Mouse (Mus musculus) limb, embryonic 10.5 days (tissue): ENCODE measurements at regions not wholly inside any gene's neighbourhood (a gene's known extent, or its start where the extent isn't known, plus 50 kb on each side); places are given as distances from the start of the nearest gene placed in this dataset.

ENCODE experiments used
- DNase-seq: peaks from one replicate; pipeline ENCODE4 v3.0.0-alpha.2; 2017; ENCODE audit warnings: low spot score
- H3K27ac ChIP-seq: fragments of 300-500 bp; sonication (generic); 2 replicates; pipeline ENCODE4 v1.5.1; 2016; ENCODE audit warnings: mild to moderate bottlenecking
- H3K27me3 ChIP-seq: fragments of 300-500 bp; sonication (generic); 2 replicates; pipeline ENCODE4 v1.6.1; 2016; ENCODE audit warnings: low read depth, mild to moderate bottlenecking; ENCODE audit not compliant: poor library complexity, severe bottlenecking
- H3K36me3 ChIP-seq: fragments of 300-500 bp; sonication (generic); 2 replicates; pipeline ENCODE4 v1.6.1; 2016; ENCODE audit warnings: mild to moderate bottlenecking, moderate library complexity
- H3K4me1 ChIP-seq: fragments of 300-500 bp; sonication (generic); 2 replicates; pipeline ENCODE4 v1.6.1; 2016
- H3K4me3 ChIP-seq: fragments of 300-500 bp; sonication (generic); 2 replicates; pipeline ENCODE4 v1.5.1; 2016; ENCODE audit warnings: mild to moderate bottlenecking, moderate library complexity
- H3K9me3 ChIP-seq: fragments of 300-500 bp; sonication (generic); replicated peaks from 2 replicates; pipeline ENCODE4 v1.6.1; 2016; ENCODE audit warnings: mild to moderate bottlenecking
- WGBS: fragments of 180-500 bp; shearing (Covaris S2); methylation state at CpG from one replicate; pipeline ENCODE4 v1.1.7; 2016; 5-methylcytosine and 5-hydroxymethylcytosine counted together

DNA sequence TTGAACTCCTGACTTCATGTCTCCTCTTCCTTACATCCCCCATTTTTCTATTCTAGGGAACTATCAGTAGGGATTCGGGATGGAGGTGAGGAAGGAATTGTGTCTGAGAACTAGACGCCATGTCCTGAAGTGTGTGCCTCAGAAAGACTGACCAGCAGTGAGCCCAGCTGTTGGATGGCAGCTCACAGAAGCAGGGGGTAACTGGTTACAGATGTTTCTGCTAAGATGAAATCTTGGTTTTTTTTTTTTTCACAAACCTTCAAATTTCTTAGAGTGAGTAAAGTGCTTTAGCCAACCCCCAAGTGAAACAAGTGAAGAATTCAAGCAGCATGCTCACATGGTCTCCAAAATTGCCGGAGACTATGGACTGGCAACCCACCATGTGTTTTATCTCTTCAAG, 165.7 kb downstream of the Pmp22 start:
- no peaks in the 10 kb centered on the region for H3K9me3 ChIP-seq
- H3K27ac ChIP-seq, result no peak overlapping the region
- WGBS, result 46% methylated on average over 3 of the region's 3 CpGs
- peaks cover 24% of the 10 kb centered on the region for H3K27me3 ChIP-seq
- H3K36me3 ChIP-seq, result no peaks in the 10 kb centered on the region
- no peak overlapping the region for H3K4me3 ChIP-seq
- no peak for DNase-seq
- peaks cover 27% of the 10 kb centered on the region for H3K4me1 ChIP-seq

DNA sequence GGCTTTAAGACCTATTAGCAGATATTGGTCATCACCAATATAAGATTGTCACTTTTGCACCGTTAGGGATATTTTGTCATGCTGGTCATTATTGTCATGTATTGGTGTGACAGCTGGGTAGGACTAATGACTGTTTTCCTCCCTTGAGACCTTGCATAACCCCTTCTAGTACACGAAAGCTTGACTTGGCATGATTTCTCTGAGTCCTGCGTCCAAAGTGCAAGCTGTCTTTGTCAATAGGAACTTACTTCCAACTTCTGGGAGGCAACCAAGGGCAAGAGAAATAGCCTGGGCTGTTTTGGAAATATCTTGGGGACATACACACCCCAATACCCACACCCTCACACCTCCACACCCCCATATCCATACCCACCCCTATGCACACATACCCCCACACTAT, 167.7 kb downstream of the Pmp22 start:
- Histone ChIP-seq H3K4me3 (no peak overlapping the region), H3K9me3 (no peaks in the 10 kb centered on the region), H3K36me3 (no peaks in the 10 kb centered on the region), H3K27ac (no peak overlapping the region), H3K4me1 (peaks cover 41% of the 10 kb centered on the region), H3K27me3 (peaks cover 30% of the 10 kb centered on the region)
- DNase-seq, result no peak
- WGBS, result 85% methylated on average over 3 of the region's 3 CpGs

DNA sequence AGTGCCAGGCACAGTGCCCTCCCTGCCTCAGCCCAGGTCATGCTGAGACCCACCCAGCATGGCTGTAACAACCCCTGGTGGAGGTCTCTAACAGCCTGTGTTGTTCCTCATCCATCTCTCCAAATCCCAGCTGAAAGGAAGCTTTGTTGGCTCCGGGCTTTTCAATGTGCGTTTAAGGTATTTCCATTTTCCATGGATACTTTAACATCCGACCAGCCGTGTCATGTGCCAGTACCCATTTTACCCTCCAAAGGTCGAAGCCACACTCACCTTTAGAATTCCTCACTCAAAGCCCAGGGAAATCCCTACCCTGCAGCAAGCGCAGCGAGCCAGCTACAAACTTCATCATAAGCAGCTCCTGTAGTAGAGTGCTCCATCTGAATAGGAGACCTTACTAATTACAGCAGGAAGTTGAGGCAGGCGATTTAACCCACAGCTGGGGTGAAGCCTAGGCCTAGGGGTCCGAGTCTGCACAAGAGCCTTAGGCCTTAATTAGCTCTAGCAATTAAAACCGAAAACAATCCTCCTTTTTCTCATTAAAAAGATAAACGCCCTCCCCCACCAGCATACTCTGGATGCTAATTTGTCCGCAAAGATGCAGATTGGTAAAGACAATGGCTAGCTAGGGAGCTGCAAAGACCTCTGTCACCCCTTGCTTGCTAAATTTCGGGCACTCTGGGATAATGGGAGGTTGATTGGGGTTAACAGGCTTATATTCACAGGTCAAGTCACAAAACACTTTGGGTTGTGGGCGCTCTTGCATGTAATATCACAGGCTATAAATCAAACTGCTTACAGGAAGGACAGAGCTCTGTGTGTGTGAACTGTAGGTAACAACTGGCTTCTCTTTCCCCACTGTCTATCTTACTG, 171.2 kb downstream of the Pmp22 start:
- 28% methylated on average over 14 of the region's 14 CpGs for WGBS
- DNase-seq, result peak; percentile 49

DNA sequence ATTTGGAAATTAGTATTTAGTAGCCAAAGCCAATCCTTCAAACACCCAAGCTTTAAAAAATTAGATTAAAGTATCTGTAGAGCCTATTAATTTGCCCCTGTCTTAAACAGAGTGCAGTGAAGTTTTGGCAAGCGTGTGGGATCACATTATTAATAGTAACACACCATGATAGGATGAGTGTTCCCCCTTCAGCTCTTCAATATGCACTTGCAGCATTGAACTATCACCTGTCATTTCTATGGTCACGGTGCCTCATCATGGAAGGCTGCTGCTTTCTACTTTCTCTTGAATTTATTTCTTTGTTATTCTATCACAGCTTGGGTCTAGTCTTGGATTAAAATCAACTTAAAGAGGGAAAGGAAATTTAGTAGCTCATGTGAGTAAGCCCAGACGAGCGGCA, 196.4 kb downstream of the Pmp22 start:
- H3K27ac ChIP-seq, result no peak overlapping the region

More for the DNA sequence above, 171.2 kb downstream of the Pmp22 start:
- H3K27me3 ChIP-seq, result peaks cover 63% of the 10 kb centered on the region
- H3K4me1 ChIP-seq, result peaks cover 24% of the 10 kb centered on the region
- H3K36me3 ChIP-seq, result no peaks in the 10 kb centered on the region
- H3K9me3 ChIP-seq, result no peaks in the 10 kb centered on the region
- H3K27ac ChIP-seq, result peak overlapping the region; percentile 58
- peak overlapping the region; percentile 13; the same call in 1 of the 2 replicates for H3K4me3 ChIP-seq

DNA sequence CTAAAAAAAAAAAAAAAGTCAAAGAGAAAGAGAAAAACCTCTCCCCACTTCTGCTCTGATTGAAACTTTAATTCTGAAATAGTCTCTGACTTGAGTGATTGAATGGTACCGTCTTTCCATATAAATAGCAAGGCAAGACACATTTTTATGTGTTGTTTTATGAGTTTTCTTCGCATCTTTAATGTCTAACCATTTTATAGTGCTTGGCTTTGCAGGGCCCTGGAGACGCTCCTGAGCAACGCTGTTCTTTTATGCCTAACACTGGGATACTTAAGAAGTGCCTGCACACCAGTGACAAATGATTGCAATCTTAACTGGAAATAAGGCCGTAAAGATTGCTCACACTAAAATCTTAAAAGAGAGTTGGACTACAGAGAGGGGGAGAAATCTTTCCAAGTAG, 198.1 kb downstream of the Pmp22 start:
- Histone ChIP-seq H3K4me3 (no peak overlapping the region), H3K36me3 (no peaks in the 10 kb centered on the region), H3K9me3 (no peaks in the 10 kb centered on the region), H3K27ac (no peak overlapping the region), H3K27me3 (0 out of 2 replicates have a peak, but pooled peaks cover 10% of the 10 kb centered on the region), H3K4me1 (peaks cover 18% of the 10 kb centered on the region; the same call in 1 of the 2 replicates)
- DNase-seq, result no peak
- WGBS, result 54% methylated on average over 5 of the region's 5 CpGs

More for the DNA sequence above, 196.4 kb downstream of the Pmp22 start:
- H3K4me3 ChIP-seq, result no peak overlapping the region
- no peaks in the 10 kb centered on the region for H3K36me3 ChIP-seq
- peaks cover 18% of the 10 kb centered on the region; the same call in 1 of the 2 replicates for H3K4me1 ChIP-seq
- DNase-seq, result no peak
- WGBS, result 92% methylated on average over 4 of the region's 4 CpGs
- H3K27me3 ChIP-seq, result 0 out of 2 replicates have a peak, but pooled peaks cover 4% of the 10 kb centered on the region
- no peaks in the 10 kb centered on the region for H3K9me3 ChIP-seq

DNA sequence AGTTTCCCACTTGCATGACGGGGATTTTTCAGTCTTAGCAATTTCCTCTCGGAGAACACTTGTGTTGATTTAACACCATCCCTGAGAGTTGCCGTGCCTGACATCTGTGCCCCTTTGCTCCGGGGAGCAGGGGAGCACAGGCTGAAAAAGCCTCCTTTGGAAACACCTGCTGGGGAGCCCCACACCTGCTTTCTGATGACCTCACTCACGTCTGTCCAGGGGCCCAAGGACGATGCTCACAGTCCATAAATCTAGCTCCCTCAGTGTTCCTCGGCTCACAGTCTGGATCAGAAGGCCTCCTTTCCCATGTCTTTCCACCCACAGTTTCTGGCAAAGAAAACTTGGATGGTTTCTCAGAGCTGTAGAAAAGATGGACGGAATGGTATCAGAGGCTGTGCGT, 208.7 kb downstream of the Pmp22 start:
- 0 out of 2 replicates have a peak overlapping the region, but pooled peaks have one; percentile 20 for H3K27ac ChIP-seq

DNA sequence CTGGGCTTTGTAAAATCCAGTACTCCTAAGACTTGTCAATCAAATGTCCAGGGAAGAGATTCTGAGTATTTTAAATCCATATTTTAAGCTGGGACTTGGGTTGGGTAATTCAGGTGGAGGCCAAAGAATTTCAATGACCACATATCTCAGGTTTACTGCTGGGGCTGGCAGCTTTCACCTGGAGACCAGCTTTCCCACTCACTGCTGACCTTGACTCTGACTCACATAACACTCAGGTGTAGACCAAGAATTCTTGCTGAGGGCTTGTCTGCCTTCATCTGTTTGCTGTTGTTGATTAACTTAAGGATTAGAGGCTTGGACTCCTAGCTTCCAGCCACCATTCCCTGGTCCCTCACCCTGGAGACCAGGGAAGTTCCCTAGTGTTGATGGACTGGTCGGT, 209.5 kb downstream of the Pmp22 start:
- Histone ChIP-seq H3K4me1 (peaks cover 21% of the 10 kb centered on the region), H3K27ac (0 out of 2 replicates have a peak overlapping the region, but pooled peaks have one; percentile 16), H3K27me3 (no peaks in the 10 kb centered on the region), H3K4me3 (no peak overlapping the region), H3K9me3 (no peaks in the 10 kb centered on the region), H3K36me3 (no peaks in the 10 kb centered on the region)
- 100% methylated on average over 1 of the region's 1 CpGs for WGBS
- no peak for DNase-seq

More for the DNA sequence above, 208.7 kb downstream of the Pmp22 start:
- WGBS, result 64% methylated on average over 9 of the region's 9 CpGs
- Histone ChIP-seq H3K27me3 (no peaks in the 10 kb centered on the region), H3K4me3 (no peak overlapping the region), H3K4me1 (peaks cover 21% of the 10 kb centered on the region), H3K9me3 (no peaks in the 10 kb centered on the region), H3K36me3 (no peaks in the 10 kb centered on the region)
- DNase-seq, result peak; percentile 41

DNA sequence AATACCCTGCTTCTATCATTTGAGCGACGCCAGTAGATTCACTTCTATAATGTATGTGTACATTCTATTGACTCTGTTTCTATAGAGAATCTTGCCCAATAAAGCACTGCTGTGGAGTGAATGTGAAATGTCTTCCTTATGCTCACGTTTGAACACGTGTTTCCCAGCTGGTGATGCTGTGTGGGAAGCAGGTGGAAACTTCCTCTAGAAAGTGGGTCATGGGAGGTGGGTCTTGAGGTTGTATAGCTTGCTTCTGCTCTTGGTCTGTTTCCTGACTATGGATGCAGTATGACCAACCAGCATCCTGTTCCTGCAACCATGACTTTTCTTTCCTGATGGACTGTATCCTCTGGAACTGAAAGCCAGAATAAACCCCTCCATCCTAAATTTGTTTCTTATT, 216.9 kb downstream of the Pmp22 start:
- peaks cover 9% of the 10 kb centered on the region for H3K4me1 ChIP-seq
- no peak overlapping the region for H3K4me3 ChIP-seq
- WGBS, result 92% methylated on average over 4 of the region's 4 CpGs
- DNase-seq, result no peak
- H3K27ac ChIP-seq, result no peak overlapping the region
- H3K36me3 ChIP-seq, result no peaks in the 10 kb centered on the region
- no peaks in the 10 kb centered on the region for H3K27me3 ChIP-seq
- H3K9me3 ChIP-seq, result no peaks in the 10 kb centered on the region

DNA sequence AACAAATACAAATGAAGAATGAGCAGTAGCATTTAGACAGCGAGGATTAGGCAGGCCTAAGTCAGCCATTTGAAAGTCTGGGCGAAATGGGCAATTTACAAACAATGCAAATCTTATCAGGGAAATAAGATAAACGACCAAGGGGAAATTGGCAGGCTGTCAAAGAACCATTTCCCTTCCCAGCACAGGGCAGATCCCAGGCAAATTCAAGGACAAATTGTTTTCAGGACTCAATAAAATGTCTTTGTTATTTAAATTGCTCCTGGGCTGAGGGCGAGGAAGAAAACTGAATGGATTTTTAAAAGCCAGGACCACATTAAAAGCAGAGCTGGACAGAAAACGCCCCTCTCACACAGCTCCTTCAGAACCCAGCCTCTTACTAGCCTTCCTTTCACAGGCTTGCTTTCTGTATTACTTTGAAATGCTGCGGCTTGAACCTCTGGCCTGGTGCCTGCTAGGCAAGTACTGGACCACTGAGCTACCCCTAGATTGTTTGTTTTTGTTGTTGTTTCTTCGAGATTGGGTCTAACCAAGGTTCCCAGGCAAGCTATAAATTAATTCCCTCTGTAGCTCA, 221.4 kb downstream of the Pmp22 start:
- no peaks in the 10 kb centered on the region for H3K36me3 ChIP-seq
- H3K27me3 ChIP-seq, result no peaks in the 10 kb centered on the region
- H3K27ac ChIP-seq, result no peak overlapping the region
- no peak for DNase-seq
- WGBS, result 46% methylated on average over 7 of the region's 7 CpGs
- H3K9me3 ChIP-seq, result no peaks in the 10 kb centered on the region
- H3K4me1 ChIP-seq, result peaks cover 9% of the 10 kb centered on the region
- H3K4me3 ChIP-seq, result no peak overlapping the region

DNA sequence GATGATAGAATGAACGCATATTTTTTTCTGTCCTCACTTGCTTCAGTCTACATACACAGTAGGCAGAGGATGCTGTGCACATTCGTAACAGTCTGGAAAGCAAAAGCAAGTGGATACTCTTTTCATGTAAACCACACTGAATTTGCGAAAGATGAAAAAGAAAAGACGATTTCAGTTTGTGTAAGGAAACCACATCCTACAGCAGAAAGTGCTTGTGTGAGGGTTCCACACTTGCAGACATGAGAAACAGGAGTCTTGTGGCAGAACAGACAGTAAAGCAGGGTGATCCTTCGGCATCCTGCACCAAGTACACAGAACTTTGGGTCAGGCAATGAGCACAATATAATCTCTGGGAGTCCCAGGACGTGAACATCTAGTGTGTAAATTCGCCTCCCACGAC, 223.2 kb downstream of the Pmp22 start:
- 93% methylated on average over 8 of the region's 8 CpGs for WGBS
- Histone ChIP-seq H3K9me3 (no peaks in the 10 kb centered on the region), H3K4me3 (no peak overlapping the region), H3K27me3 (0 out of 2 replicates have a peak, but pooled peaks cover 2% of the 10 kb centered on the region), H3K27ac (no peak overlapping the region), H3K36me3 (no peaks in the 10 kb centered on the region), H3K4me1 (peaks cover 9% of the 10 kb centered on the region)
- no peak for DNase-seq

DNA sequence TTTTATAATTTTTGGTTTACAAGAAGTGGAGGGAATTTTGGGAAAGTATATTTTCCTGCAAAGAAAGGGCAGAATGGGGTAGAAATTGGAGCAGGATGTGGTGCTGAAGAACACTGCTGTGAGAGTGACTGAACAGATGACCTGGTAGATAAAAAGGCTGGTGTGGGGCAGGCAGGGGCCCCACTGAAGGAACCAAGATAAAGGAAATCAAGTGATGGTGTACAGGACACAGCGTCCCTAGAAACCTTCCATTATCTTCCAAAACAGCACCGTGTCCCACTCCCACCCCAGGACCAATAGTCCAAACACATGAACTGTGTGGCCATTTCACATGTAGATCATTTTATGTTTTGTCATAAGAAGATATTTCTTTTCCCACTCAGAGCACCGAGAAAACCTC, 224.2 kb downstream of the Pmp22 start:
- H3K4me1 ChIP-seq, result peaks cover 9% of the 10 kb centered on the region
- H3K4me3 ChIP-seq, result no peak overlapping the region
- no peaks in the 10 kb centered on the region for H3K9me3 ChIP-seq
- 0 out of 2 replicates have a peak, but pooled peaks cover 7% of the 10 kb centered on the region for H3K27me3 ChIP-seq
- no peak for DNase-seq
- WGBS, result 83% methylated on average over 3 of the region's 3 CpGs
- H3K36me3 ChIP-seq, result no peaks in the 10 kb centered on the region
- no peak overlapping the region for H3K27ac ChIP-seq

DNA sequence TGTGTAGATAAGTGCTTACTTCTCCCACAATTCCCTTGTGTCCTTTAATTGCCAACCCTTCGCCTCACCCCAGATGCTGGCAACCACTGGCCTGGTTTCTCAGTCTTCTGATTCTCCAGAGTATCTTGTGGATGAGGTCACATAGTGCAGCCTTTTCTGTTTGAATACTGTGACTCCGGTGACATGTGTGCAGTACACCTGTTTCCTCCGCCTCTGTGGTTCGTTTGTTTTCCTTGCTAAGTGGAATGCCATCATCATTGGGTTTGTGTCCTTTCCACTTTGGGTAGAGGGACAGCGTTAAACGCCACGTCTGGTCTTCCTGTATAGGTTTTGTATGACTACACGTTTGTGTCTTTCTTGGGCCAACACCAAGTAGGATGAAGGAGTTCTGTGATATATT, 224.9 kb downstream of the Pmp22 start:
- Histone ChIP-seq H3K27me3 (0 out of 2 replicates have a peak, but pooled peaks cover 7% of the 10 kb centered on the region), H3K4me1 (peaks cover 9% of the 10 kb centered on the region), H3K4me3 (no peak overlapping the region), H3K27ac (no peak overlapping the region), H3K9me3 (no peaks in the 10 kb centered on the region), H3K36me3 (no peaks in the 10 kb centered on the region)
- no peak for DNase-seq
- WGBS, result 91% methylated on average over 8 of the region's 8 CpGs

DNA sequence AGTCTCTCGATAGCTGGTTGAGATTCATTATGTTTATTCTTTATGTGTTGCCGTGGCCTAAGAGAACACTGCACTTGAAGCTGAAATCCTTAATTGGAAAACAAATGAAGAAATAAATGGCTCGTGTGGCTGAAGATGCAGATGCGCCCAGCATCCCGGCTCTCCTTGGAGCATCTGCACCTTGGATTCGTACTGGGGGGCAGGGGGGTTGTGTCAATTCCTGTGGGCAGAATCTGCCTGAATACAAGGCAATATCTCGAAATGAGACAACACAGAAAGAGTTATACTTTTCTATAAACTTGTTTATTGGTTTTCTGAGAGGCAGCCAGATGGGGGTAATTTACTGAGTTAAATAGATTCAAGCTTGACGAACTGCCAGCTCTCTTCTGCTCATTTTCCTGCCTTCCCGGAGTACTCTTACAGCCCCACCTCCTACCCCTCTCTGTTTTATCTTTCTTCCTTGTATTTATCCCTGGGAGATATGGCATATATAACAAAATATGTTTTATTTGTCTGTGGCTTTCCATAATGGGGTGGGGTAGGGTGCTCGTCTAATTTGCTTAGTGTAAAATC, 229.1 kb downstream of the Pmp22 start:
- DNase-seq, result no peak
- Histone ChIP-seq H3K27me3 (0 out of 2 replicates have a peak, but pooled peaks cover 7% of the 10 kb centered on the region), H3K4me3 (no peak overlapping the region), H3K4me1 (no peaks in the 10 kb centered on the region), H3K27ac (no peak overlapping the region), H3K9me3 (no peaks in the 10 kb centered on the region), H3K36me3 (no peaks in the 10 kb centered on the region)
- WGBS, result 84% methylated on average over 10 of the region's 10 CpGs
